Mouse (Mus musculus): ENCODE data around the gene Nlrp9b.
"Not testable (repeated sequence)": the region's sequence is repeated elsewhere in the genome, so short reads cannot be mapped to it uniquely, and the experiment has no call there.

The Nlrp9b gene

GRCm38 (mm10) chr7:19970196-19970595, 21.1 kb upstream of the Nlrp9b start:
- no peaks in the 10 kb centered on the region for H3K36me3 ChIP-seq (ENCODE audit: control insufficient read depth, insufficient read depth, low read length, poor library complexity, severe bottlenecking)
- H3K27me3 ChIP-seq (ENCODE audit: control insufficient read depth, insufficient read depth, low read length, poor library complexity, severe bottlenecking) = no peaks in the 10 kb centered on the region
- no peak for DNase-seq (ENCODE audit: low read depth, low spot score)

- Histone ChIP-seq H3K27me3 (ENCODE audit: control insufficient read depth, insufficient read depth, low read length, poor library complexity, severe bottlenecking) (no peaks in the 10 kb centered on the region), H3K36me3 (ENCODE audit: control insufficient read depth, insufficient read depth, low read length, poor library complexity, severe bottlenecking) (no peaks in the 10 kb centered on the region)
- no peak for DNase-seq (ENCODE audit: low read depth, low spot score)
Measured at GRCm38 (mm10) chr7:19971516-19971915, 19.7 kb upstream of the Nlrp9b start.

GRCm38 (mm10) chr7:19996721-19997120, 5.5 kb downstream of the Nlrp9b start:
- not testable (repeated sequence) for H3K27me3 ChIP-seq (ENCODE audit: control insufficient read depth, insufficient read depth, low read length, poor library complexity, severe bottlenecking); H3K36me3 ChIP-seq (ENCODE audit: control insufficient read depth, insufficient read depth, low read length, poor library complexity, severe bottlenecking); DNase-seq (ENCODE audit: low read depth, low spot score)

GRCm38 (mm10) chr7:20009987-20010386, 18.7 kb downstream of the Nlrp9b start:
- H3K27me3 ChIP-seq (ENCODE audit: control insufficient read depth, insufficient read depth, low read length, poor library complexity, severe bottlenecking) = no peaks in the 10 kb centered on the region
- no peaks in the 10 kb centered on the region for H3K36me3 ChIP-seq (ENCODE audit: control insufficient read depth, insufficient read depth, low read length, poor library complexity, severe bottlenecking)
- no peak for DNase-seq (ENCODE audit: low read depth, low spot score)

GRCm38 (mm10) chr7:20064100-20064499, 72.8 kb downstream of the Nlrp9b start:
- H3K36me3 ChIP-seq (ENCODE audit: control insufficient read depth, insufficient read depth, low read length, poor library complexity, severe bottlenecking); DNase-seq (ENCODE audit: low read depth, low spot score); H3K27me3 ChIP-seq (ENCODE audit: control insufficient read depth, insufficient read depth, low read length, poor library complexity, severe bottlenecking): not testable (repeated sequence)

GRCm38 (mm10) chr7:20078118-20078517, 86.9 kb downstream of the Nlrp9b start:
- DNase-seq (ENCODE audit: low read depth, low spot score); H3K27me3 ChIP-seq (ENCODE audit: control insufficient read depth, insufficient read depth, low read length, poor library complexity, severe bottlenecking); H3K36me3 ChIP-seq (ENCODE audit: control insufficient read depth, insufficient read depth, low read length, poor library complexity, severe bottlenecking): not testable (repeated sequence)

- H3K36me3 ChIP-seq (ENCODE audit: control insufficient read depth, insufficient read depth, low read length, poor library complexity, severe bottlenecking); DNase-seq (ENCODE audit: low read depth, low spot score); H3K27me3 ChIP-seq (ENCODE audit: control insufficient read depth, insufficient read depth, low read length, poor library complexity, severe bottlenecking): not testable (repeated sequence)
Measured at GRCm38 (mm10) chr7:20099380-20099779, 108.1 kb downstream of the Nlrp9b start, which contains the start of gene Vmn1r91. Vmn1r91 (plus strand) TSS chr7:20099680.

- DNase-seq (ENCODE audit: low read depth, low spot score); H3K36me3 ChIP-seq (ENCODE audit: control insufficient read depth, insufficient read depth, low read length, poor library complexity, severe bottlenecking); H3K27me3 ChIP-seq (ENCODE audit: control insufficient read depth, insufficient read depth, low read length, poor library complexity, severe bottlenecking): not testable (repeated sequence)
Measured at GRCm38 (mm10) chr7:20122479-20122878, 131.2 kb downstream of the Nlrp9b start, which contains the start of gene Gm16442. Gm16442 (minus strand) TSS chr7:20122579.

Data from splenic B cell, adult 2 months (primary cell).